Mouse (Mus musculus) adrenal gland, postnatal 25 days (tissue): Measurements from ENCODE around the gene Slc24a4. TPM values are rescaled to one million over a fixed set of nuclear protein-coding genes. Genes with fewer than 3 reads are reported as not detected.

Experiments used
- DNase-seq: peaks from one replicate; pipeline ENCODE4 v3.0.0; 2021; ENCODE audit warnings: mixed read lengths
- long read RNA-seq: library from polyadenylated mRNA; stranded (forward); transcript quantifications from one replicate; pipeline ENCODE4 v2.0.0, GENCODE M21; 2021
- total RNA-seq: library from RNA; stranded (reverse); gene quantifications from 2 replicates; pipeline ENCODE4 v1.2.3, GENCODE M21; 2021

Gene Slc24a4
- 0.29 and 1.2 TPM in 2 replicates for total RNA-seq
- long read RNA-seq, result 0 reads

DNA sequence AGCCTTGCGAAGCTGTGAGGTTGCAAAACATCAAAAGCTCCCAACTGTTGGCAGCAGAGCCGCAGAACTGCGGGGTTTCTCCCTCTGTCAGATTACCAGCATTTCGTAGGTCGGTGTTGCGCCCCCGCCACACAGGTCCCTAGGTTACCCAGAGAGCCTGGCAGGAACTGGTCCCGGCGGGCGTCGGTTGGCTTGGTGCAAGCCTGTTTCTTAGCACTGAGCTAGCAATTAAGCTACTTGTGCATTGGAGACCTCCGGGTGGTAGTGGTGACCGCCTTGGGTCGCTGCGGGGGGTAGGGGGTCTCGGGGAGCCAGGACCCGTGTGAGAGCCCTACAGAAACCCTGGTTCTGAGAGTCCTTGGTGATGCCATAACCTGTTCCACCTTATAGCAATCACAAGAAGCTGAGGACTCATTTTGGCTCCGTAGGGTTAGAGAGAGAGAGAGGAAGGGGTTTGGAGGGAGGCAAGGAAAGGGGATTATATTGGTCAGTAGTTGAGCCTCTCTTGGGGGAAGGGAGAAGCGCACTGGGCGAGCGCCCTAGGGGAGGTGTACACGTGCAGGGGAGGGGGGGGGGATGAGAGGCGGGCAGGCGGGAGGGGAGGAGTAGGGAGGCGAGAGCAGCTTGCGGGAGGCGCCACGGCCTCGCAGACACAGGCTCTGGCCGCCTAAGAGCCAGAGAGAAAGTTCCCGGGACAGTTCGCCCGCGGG lies at the start of gene Slc24a4:
Gene Slc24a4, plus strand, starts transcription at position 653 of the 710 bp plus-strand sequence.
- peak; percentile 4 for DNase-seq

DNA sequence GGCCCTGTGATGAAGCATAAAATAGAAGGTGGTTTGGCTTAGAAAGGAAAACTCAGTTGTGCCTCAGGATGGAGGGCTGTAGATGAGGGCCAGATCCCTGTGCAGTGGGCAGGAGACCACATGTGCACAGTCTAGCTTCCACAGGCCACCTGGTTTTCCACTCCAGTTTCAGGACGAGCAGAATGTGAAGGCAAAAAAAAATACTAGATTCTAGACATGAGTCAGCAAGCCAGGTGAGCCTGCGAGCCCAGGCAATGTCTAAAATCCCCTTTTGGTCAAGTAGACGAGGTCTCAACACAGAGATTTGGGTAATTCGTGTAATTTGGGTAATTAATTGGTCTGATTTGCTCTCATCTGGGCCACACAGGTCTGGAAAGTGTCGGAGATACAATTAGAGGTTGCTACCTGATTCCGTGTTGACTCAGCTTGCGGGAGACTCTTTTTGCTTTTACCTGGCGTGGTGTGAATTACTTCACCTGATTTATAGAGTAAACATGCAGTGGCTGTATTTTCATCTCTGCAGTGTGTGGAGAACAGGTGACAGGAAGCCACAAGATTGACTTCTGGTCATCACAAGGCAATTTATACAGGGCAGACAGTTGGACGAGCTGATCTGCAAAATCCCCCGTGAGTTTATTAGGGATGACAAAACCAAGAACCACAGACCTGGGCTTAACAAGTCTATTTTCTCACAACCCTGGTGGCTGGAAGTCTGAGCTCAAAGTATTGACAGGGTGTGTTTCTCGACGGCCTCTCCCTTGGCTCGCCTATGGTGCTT lies 45.7 kb upstream of the Slc24a4 start:
- no peak for DNase-seq

DNA sequence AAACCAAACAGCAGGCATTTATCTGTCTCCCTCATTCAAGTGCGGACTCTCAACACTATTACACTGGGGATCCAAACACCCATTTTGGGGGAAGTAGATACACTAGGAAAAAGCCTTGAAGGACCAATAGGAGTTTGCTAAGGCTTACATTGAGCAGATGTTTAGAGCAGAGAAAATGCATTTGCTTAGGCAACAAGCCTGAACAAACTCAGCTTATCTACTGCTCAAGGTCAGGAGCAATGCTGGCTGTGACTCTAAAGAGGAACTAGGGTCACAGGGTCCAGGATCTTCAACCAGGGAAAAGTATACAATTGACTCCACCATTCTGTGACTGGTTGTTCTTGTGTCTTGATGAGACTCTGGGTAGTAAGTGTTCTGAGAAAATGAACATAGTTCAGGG lies 38.0 kb upstream of the Slc24a4 start:
- no peak for DNase-seq

DNA sequence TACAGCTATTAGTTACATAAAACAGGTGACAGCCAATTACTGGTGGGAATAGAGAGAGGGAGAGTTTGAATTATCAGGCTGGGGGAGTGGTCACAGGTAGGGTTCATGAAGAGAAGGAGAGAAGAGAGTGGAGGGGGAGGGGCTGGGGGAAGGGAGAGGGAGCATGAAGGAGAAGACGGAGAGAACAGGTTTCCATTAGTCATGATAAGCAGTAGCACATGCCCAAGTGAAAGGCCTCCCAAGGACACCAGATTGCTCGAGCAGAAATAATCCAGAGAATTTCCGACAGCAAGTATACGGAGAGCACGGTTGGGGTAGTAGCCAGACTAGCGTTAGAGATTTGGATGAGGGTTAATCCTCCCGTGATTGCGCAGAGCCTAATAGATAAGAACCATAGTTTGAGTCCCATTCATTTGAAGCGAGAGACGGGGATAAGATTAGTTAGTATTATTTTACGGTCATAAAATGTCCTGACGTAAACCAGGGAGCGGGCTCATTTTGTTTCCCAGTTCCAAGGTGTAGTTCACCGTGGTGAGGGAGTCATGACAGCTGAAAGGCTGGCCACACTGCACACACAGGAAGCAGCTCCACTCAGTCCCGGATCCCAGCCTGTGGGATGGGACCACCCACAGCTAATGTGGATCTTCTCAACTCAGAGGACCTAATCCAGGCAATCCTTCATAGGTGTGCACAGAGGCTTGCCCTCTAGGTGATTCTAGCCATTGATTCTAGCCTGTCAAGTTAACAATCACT lies 36.0 kb upstream of the Slc24a4 start:
- DNase-seq, result no peak

DNA sequence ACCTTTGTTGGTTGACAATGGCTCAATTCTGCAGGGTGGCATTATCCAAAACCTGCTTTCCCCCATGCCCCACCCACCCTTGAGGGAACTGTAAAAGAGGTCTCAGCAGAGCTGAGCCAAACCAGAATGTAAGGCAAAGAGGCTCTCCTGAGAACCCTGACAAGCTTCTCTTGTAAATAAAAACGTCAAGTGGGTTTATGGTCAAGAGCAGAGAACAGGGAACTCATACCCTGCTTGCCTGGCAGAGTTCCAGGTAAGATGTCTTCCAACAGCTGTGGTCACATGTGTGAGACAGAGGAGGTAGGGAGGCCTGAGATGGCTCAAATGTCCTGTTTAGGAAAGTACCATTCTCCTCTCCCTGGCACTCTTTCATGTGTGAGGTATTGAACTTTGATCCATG lies 22.5 kb upstream of the Slc24a4 start:
- DNase-seq, result no peak

DNA sequence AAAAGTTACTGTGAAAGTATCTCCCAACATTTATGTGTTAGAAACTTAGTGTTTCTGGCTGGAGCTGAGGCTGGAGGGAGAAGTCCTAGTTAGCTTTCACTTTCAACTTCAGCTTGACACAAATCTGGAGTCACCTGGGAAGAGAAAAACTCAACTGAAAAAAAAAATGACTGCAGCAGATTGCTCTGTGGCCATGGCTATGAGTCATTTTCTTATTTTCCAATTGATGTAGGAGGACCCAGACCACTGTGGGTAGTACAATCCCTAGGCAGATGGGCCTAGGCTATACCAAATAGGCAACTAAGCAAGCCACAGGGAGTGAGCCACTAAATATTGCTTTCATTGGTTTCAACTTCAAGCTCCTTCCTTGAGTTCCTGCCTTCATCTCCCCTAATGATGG lies 19.7 kb upstream of the Slc24a4 start:
- DNase-seq, result no peak

DNA sequence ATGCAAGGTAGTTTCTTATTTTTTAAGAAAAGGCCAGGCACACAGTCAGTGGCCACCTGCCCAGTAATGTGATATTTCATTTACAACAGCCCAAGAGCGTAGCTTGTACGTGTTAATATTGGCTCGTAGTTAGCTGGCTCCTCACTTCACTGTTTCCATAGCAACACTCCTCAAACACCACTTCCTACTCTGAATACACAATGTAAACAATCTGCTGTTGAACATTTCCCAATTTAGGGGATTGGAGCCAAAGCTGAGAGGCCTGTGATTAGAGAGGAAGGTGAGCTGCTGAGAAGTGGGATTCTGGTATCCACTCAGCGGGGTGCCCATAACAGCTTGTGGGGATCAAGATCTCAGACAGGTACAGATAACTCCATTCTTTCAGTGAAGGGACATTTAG lies 16.0 kb upstream of the Slc24a4 start:
- DNase-seq, result no peak

DNA sequence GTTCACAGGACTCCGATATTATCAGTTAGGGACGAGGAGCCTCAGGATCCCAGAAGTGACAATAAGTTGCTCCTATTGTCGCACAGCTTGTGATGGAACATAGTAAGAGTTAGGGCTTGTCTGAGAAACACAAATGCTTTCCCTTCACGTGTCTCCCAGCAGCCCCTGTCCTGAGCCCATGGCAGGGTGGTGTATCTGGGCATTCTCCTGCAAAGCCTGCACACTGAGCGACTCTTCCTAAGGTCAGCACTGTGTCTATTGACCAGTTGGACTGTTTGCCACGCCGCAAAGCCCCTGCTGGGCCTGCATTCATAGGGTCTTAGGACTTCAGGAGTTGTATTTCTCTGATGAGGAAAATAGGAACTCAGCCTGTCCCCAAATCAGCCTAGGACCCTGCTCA lies 15.6 kb upstream of the Slc24a4 start:
- no peak for DNase-seq

DNA sequence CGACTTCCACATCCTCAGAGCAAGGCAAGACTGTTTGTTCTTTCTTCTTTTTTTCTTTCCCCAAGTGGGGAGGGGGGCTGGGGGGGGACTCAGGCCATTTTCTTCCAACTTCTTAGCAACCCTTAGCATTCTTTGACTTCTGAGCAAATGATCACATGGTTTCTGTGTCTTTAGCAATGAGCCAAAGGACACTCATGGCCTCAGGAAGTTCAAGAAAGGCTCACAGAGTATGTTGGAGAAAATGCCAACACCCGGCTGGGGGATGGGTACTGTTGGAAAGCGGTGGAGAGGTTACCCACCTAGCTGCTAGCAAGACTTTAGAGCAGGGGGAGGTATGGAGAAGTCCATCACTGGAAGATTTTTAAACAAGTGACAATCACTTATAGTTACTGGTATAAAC lies 15.1 kb upstream of the Slc24a4 start:
- DNase-seq, result no peak

DNA sequence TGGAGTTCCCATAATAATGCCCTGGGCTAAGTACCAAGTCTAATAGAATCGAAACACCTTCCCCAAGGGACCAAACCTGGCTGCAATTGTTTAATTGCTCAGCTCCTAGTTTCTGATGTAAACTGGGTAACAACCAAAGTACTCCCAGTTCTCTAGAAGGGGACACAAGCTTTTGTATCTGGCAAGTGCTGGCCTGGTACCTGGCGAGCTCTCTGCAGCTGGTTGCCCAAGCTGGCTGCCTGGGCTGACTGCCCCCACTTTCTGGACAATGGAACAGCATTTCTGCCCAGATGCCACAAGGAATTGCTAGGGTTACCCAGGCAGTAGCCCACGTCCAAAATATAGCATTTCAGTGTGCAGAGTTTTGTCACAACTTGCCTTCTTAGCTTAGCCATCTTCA lies 12.0 kb upstream of the Slc24a4 start:
- no peak for DNase-seq

DNA sequence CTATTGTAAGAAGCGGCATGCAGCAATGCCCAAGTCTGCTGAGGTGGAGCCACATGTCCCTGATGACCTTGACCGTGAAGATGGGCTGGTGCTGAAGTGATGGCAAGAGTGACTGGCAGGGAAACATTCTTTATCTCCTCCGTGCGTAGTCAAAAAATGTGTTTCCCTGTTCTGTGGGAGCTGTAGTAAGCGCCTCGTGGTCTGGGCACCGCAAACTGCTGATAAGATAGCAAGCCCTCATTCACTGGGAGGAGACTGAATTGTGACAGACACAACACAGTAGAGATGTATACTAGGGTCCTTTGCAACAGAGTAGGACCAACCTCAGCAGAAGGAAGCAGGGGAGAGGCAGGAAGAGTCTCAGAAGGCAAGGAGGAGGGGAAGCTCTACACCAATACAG lies 10.5 kb upstream of the Slc24a4 start:
- no peak for DNase-seq

DNA sequence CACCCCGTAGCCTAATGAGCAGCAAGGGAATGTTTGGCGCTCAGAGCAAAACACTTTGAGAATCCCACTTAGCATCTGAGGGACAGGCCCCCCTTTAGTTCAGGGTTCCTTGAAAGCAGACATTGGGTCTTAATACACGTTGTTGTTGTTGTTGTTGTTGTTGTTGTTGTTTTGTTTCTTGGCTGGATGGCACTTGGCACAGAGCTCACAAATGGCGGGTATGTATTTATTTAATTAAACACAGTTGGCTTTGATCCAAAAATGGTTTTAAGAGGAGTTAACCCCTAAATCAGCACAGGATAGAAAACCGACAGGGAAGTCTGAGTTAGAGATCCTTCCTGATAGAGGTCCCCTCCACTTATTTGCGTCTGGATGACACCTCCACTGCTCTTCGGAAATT lies 932 bp upstream of the Slc24a4 start:
- DNase-seq, result no peak

DNA sequence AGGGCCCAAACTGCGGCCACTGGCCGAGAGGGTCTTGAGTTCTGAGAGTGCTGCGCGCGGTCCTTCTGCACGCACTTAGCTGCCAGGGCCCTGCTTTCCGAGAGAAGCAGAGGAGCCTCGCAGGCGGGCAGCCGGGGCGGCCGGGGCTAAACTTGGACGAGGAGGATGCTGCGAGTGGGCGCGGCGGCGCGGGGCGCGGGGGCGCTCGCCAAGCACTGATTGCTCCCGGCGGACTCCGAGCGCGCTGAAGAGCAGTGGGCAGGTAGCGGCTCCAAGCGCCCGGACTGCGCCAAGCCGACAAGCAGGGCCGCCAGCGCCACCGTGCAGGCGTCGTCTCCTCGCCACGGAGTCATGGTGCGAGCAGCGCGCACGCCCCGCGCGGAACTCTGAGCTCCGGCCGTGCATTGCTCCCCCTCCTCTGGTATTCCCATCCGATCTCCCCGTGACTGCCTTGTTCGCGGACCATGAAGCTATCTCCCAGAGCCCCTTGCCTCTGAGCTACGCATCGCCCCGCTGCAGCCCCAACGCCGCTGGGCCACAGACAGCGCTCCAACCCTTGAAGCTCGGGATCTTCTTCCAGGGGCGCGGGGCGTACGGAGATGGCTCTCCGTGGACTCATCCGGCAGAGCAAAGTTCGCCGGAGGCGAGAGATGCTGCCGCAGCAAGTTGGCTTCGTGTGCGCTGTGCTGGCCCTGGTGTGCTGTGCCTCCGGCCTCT lies 416 bp downstream of the Slc24a4 start:
- peak; percentile 61 for DNase-seq

DNA sequence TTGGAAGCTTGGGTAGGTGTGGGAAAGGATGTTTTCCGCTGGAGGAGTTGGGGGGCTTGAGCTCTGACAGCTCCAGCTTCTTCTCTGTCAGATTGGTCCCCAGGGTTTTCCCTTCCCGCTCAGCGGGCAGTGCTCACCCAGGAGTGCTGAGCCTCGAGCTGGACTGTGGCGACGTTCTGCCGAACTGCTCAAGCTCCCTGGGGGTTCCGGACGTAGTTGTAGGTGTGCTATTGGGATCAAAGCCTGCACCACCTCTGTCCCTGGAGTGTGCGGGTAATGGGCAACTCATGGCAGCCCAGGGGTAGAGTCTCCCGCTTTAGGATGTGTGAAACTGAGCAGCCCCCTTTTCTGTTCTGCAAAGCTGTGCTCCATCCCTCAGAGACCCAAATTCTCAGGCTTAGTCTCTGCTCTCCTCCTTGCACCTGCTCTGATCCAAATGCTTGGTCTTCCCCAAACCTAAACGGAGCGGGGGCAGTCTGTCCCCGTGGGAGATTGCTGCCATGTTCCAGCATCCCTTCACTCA lies 1.0 kb downstream of the Slc24a4 start:
- no peak for DNase-seq

DNA sequence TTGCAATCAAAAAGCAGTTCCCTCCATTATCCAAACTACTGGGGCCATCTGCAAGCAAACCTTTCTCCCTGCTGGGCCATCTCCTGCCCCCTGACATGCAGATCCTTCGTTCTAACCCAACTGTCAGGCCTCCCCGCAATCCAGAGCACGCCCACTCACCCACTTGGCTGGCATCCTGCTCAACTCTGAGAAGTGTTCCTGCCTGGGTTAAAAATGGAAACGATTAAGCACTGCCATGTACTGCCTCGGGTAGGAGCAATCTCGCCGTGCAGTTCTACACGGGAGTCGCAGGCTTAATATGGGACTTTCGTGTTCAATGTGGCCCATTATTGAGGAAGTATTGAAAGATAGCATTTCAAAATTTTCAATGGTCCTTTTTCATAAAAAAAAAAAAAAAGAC lies 11.2 kb downstream of the Slc24a4 start:
- DNase-seq, result no peak

DNA sequence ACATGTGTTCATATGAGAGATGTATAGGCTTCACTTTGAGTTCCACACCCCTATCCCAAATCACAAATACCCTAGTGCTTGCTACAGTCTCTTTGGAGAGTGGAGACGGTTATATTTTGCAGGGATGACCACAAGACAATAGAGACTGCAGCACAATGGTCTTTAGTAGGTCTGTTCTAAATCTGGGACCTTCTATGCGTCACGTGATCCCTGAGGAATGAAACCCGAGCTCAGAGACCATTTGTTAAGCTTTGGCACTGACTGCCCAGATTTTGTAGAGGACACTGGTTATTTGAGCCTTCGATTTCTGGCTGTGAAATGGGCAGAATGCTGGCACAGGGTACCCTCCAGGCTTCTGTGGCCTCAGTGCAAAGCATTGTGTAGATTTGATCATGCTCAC lies 12.8 kb downstream of the Slc24a4 start:
- no peak for DNase-seq

DNA sequence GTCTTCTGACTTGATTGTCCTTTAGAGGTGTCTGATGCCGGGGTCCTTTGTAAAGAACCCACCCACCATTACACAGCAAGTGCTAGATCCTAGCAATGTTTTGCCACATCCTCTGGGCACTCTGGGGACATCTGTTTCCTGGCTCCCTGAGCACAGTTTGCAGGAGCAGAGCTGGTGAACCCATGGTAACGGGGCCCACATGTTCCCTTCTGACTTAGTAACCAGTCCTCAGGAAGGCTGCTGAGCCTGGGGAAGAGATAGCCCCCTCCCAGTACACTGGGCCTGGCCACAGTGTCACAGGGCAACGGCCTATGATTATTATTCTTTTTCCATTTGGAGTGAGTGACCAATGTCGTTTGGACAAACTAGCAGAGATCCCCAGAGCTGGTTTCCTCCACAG lies 19.1 kb downstream of the Slc24a4 start:
- DNase-seq, result no peak

DNA sequence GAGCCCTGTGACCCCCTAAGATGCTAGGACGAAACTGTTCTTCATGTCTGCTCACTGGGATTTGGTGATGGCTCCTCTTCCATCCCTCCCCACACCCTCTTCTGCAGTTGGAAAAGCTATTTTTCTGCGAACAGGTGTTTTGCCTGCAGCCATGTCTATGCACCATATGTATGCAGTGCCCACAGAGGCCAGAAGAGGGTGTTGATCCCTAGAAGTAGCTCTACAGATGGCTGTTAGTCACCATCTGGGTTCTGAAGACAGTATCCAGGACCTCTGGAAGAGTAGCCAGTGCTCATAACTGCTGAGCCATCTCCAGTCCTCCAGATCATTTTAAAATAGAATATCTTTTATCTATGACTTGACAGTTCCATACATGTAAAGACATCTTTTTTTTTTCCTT lies 20.2 kb downstream of the Slc24a4 start:
- DNase-seq, result peak; percentile 19

DNA sequence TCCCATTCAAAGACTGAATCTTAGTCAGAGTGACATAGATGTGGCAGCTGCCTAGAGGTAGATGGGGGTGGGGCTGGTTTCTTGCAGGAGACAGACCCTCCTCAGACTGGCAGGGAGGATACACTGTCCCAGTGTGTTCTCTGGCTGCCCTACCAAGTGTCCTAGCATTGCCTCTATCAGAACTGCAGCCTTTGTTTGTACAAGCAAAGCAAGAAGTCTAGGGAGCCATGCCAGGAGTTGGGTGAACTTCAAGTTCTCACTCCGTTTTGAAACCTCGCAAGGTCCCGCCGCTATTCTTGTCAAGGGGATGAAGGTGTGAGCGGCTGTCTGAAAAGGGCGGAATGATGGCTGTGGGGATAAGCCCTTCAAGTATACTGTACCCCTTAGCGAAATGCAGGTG lies 22.7 kb downstream of the Slc24a4 start:
- DNase-seq, result no peak

DNA sequence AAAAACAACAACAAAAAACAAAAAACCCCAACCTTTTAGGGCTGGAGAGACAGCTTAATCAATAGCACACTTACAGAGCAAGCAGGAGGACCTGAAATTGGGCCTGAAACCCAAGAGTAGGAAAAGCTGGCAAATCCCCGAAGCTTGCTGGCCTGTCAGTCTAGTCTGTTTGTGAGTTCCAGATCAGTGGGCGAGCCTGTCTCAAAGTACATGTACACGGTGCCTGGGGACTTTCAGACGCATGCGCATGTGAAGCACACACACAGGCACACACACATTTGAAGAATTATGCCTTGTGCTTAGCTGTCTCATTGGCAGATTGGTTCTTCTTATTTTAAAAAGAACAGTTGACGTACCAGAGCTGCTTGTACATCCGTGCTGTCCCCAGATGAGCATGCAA lies 25.3 kb downstream of the Slc24a4 start:
- no peak for DNase-seq

DNA sequence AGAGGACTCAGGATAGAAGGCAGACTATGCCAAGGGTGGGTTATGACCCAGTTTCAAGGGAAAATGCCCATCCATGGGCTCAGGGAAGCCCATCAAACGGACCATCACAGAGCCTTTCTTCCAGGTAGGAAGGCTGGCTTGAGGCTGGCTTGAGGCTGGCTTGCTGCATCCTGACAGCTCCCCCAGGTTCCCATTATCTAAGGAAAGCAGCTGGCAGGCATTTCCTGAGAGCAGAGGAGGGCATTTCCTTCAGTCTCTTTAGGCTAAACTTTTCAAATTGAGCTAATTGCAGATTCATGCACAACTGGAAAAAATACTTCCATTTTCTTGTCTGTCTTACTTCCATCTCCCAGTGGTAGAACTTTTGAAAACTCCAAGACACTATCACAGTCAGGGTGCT lies 26.3 kb downstream of the Slc24a4 start:
- DNase-seq, result no peak

DNA sequence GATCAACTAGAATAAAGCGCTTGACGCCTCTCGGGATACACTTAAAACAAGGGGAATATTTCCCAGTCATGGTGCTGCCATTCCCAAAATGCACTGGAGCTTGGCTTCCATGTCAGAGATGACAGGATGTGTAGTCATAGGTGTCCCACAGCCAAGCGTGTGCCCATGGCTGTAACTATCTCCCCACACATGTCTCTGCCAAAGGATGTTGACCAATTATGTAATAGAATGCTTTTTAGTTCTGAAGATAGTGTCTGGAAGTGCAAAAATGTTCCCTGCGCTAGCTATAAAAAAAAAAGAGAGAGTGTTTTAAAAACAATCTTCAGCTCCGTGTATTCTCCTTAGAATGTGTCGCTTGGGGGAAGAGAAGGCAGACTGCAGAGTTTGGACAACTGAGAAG lies 36.1 kb downstream of the Slc24a4 start:
- DNase-seq, result no peak
